Mouse (Mus musculus): ENCODE measurements around the gene Gps1. TPM values are rescaled to one million over a fixed set of nuclear protein-coding genes. Genes with fewer than 3 reads are reported as not detected.

Gene Gps1
- total and polyA plus RNA-seq, 2 experiments from 2014 or later: 233 to 252 TPM

DNA sequence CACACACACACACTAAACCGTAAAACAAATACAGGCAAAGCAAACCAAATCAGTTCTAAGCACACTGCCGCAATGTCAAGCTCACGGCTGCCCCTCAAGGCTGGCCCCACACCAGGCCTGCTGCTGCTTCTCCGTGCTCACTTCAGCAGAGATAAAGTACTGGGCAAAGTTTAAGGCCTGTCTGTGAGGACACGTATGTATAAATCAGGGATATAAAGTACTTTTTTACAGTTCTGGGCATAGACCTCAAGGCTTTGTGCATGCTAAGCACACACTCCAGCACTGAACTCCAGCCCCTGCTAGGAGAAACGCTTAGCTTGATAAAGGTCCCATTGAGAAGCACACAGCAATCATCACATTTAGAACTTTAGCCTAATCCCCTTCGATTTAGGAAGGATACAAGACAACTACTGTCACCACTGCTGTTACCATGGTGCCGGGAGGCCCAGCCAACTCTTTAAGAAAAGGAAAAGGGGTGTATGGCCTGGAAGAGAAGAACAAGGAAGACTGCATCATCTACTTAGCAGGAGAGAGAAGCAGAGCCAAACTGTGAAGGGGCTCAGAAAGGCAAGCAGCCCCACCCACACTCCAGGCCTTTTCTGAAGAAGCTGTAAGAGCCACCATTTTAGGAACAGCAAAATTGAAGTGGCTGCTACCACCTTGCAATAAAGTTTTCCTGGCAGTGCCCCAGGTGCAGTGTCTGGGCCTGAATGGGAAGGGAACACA lies 49.6 kb downstream of the Gps1 start:
- ATAC-seq (ENCODE audit: low FRiP score) (peak; percentile 82), DNase-seq (ENCODE audit: low spot score) (peak; percentile 70)
- H3K9ac ChIP-seq (replicated peaks; ENCODE audit: low read length, poor library complexity, severe bottlenecking): no peak overlapping the region
- H3K27ac ChIP-seq (ENCODE audit: low read depth, low read length): peak overlapping the region; percentile 73
- no peak overlapping the region for H3K4me3 ChIP-seq (ENCODE audit: low read depth, low read length)
- WGBS: 16% methylated on average over 8 of the region's 8 CpGs
- no peak for TF ChIP-seq CTCF (IDR thresholded peaks at IDR 0.05)
- H3K4me1 ChIP-seq (ENCODE audit: insufficient read depth, low read length): no peaks in the 10 kb centered on the region
- H3K4me2 ChIP-seq (ENCODE audit: low read depth, low read length, poor library complexity, severe bottlenecking): no peak overlapping the region
- no peaks in the 10 kb centered on the region for H3K27me3 ChIP-seq (ENCODE audit: insufficient read depth, low read length)
- H3K36me3 ChIP-seq (ENCODE audit: insufficient read depth, low read length): no peaks in the 10 kb centered on the region
- H3K9me3 ChIP-seq (ENCODE audit: low read length): no peaks in the 10 kb centered on the region

Other genes starting within 250 kb of the Gps1 start
- 132 and 138 TPM in 2 replicates for gene Mcrip1, start 234.5 kb upstream of the Gps1 start, total RNA-seq (2014; rRNA removed)
- gene Mcrip1, start 234.5 kb upstream of the Gps1 start, polyA plus RNA-seq (2015; fragmentation: Nextera tagmentation; extraction: Ambion mirVana): 243 and 270 TPM in 2 replicates
- gene Ppp1r27, start 233.1 kb upstream of the Gps1 start, total RNA-seq (2014; rRNA removed): not detected in 2 replicates
- not detected in 2 replicates for gene Ppp1r27, start 233.1 kb upstream of the Gps1 start, polyA plus RNA-seq (2015; fragmentation: Nextera tagmentation; extraction: Ambion mirVana)
- 161 and 165 TPM in 2 replicates for gene P4hb, start 211.0 kb upstream of the Gps1 start, total RNA-seq (2014; rRNA removed)
- gene P4hb, start 211.0 kb upstream of the Gps1 start, polyA plus RNA-seq (2015; fragmentation: Nextera tagmentation; extraction: Ambion mirVana): 191 and 209 TPM in 2 replicates
- 233 and 286 TPM in 2 replicates for gene Arhgdia, start 202.6 kb upstream of the Gps1 start, total RNA-seq (2014; rRNA removed)
- gene Arhgdia, start 202.6 kb upstream of the Gps1 start, polyA plus RNA-seq (2015; fragmentation: Nextera tagmentation; extraction: Ambion mirVana): 390 and 417 TPM in 2 replicates
- gene Alyref, start 185.9 kb upstream of the Gps1 start, total RNA-seq (2014; rRNA removed): 70.8 and 86.9 TPM in 2 replicates
- 130 and 145 TPM in 2 replicates for gene Alyref, start 185.9 kb upstream of the Gps1 start, polyA plus RNA-seq (2015; fragmentation: Nextera tagmentation; extraction: Ambion mirVana)
- 41.1 and 58.4 TPM in 2 replicates for gene Anapc11, start 185.9 kb upstream of the Gps1 start, total RNA-seq (2014; rRNA removed)
- gene Anapc11, start 185.9 kb upstream of the Gps1 start, polyA plus RNA-seq (2015; fragmentation: Nextera tagmentation; extraction: Ambion mirVana): 193 and 203 TPM in 2 replicates
- gene Npb, start 175.8 kb upstream of the Gps1 start, total RNA-seq (2014; rRNA removed): not detected in 2 replicates
- 1.3 TPM in 2 replicates for gene Npb, start 175.8 kb upstream of the Gps1 start, polyA plus RNA-seq (2015; fragmentation: Nextera tagmentation; extraction: Ambion mirVana)
- 130 and 137 TPM in 2 replicates for gene Pcyt2, start 166.3 kb upstream of the Gps1 start, total RNA-seq (2014; rRNA removed)
- 129 and 143 TPM in 2 replicates for gene Pcyt2, start 166.3 kb upstream of the Gps1 start, polyA plus RNA-seq (2015; fragmentation: Nextera tagmentation; extraction: Ambion mirVana)
- gene Sirt7, start 159.0 kb upstream of the Gps1 start, total RNA-seq (2014; rRNA removed): 31.3 and 39.7 TPM in 2 replicates
- 34.7 and 36.0 TPM in 2 replicates for gene Sirt7, start 159.0 kb upstream of the Gps1 start, polyA plus RNA-seq (2015; fragmentation: Nextera tagmentation; extraction: Ambion mirVana)
- gene Mafg, start 150.7 kb upstream of the Gps1 start, total RNA-seq (2014; rRNA removed): 42.1 and 46.5 TPM in 2 replicates
- 40.8 and 41.7 TPM in 2 replicates for gene Mafg, start 150.7 kb upstream of the Gps1 start, polyA plus RNA-seq (2015; fragmentation: Nextera tagmentation; extraction: Ambion mirVana)
- 8.6 and 10.8 TPM in 2 replicates for gene Pycr1, start 140.5 kb upstream of the Gps1 start, total RNA-seq (2014; rRNA removed)
- gene Pycr1, start 140.5 kb upstream of the Gps1 start, polyA plus RNA-seq (2015; fragmentation: Nextera tagmentation; extraction: Ambion mirVana): 10.4 and 11.7 TPM in 2 replicates
- gene Myadml2, start 136.1 kb upstream of the Gps1 start, total RNA-seq (2014; rRNA removed): 1.5 and 1.6 TPM in 2 replicates
- gene Myadml2, start 136.1 kb upstream of the Gps1 start, polyA plus RNA-seq (2015; fragmentation: Nextera tagmentation; extraction: Ambion mirVana): 1.4 and 1.7 TPM in 2 replicates
- gene Notum, start 123.1 kb upstream of the Gps1 start, total RNA-seq (2014; rRNA removed): 5.5 and 10.5 TPM in 2 replicates
- gene Notum, start 123.1 kb upstream of the Gps1 start, polyA plus RNA-seq (2015; fragmentation: Nextera tagmentation; extraction: Ambion mirVana): 3.1 and 3.6 TPM in 2 replicates
- gene Aspscr1, start 111.3 kb upstream of the Gps1 start, total RNA-seq (2014; rRNA removed): 106 and 113 TPM in 2 replicates
- 143 and 153 TPM in 2 replicates for gene Aspscr1, start 111.3 kb upstream of the Gps1 start, polyA plus RNA-seq (2015; fragmentation: Nextera tagmentation; extraction: Ambion mirVana)
- 70.8 and 76.0 TPM in 2 replicates for gene Cenpx, start 70.5 kb upstream of the Gps1 start, total RNA-seq (2014; rRNA removed)
- gene Cenpx, start 70.5 kb upstream of the Gps1 start, polyA plus RNA-seq (2015; fragmentation: Nextera tagmentation; extraction: Ambion mirVana): 94.5 and 94.6 TPM in 2 replicates
- 44.8 and 47.8 TPM in 2 replicates for gene Lrrc45, start 70.3 kb upstream of the Gps1 start, total RNA-seq (2014; rRNA removed)
- gene Lrrc45, start 70.3 kb upstream of the Gps1 start, polyA plus RNA-seq (2015; fragmentation: Nextera tagmentation; extraction: Ambion mirVana): 46.8 and 51.0 TPM in 2 replicates
- 766 and 788 TPM in 2 replicates for gene Rac3, start 62.8 kb upstream of the Gps1 start, total RNA-seq (2014; rRNA removed)
- 808 and 853 TPM in 2 replicates for gene Rac3, start 62.8 kb upstream of the Gps1 start, polyA plus RNA-seq (2015; fragmentation: Nextera tagmentation; extraction: Ambion mirVana)
- gene Dcxr, start 57.0 kb upstream of the Gps1 start, total RNA-seq (2014; rRNA removed): 6.9 and 11.2 TPM in 2 replicates
- 9.9 and 12.3 TPM in 2 replicates for gene Dcxr, start 57.0 kb upstream of the Gps1 start, polyA plus RNA-seq (2015; fragmentation: Nextera tagmentation; extraction: Ambion mirVana)
- 3.6 and 5.2 TPM in 2 replicates for gene Cbr2, start 52.2 kb upstream of the Gps1 start, total RNA-seq (2014; rRNA removed)
- 4.0 and 4.4 TPM in 2 replicates for gene Cbr2, start 52.2 kb upstream of the Gps1 start, polyA plus RNA-seq (2015; fragmentation: Nextera tagmentation; extraction: Ambion mirVana)
- 0.93 and 1.0 TPM in 2 replicates for gene Hmga1b, start 21.5 kb upstream of the Gps1 start, total RNA-seq (2014; rRNA removed)
- 2.7 TPM in 2 replicates for gene Hmga1b, start 21.5 kb upstream of the Gps1 start, polyA plus RNA-seq (2015; fragmentation: Nextera tagmentation; extraction: Ambion mirVana)
- 86.5 and 106 TPM in 2 replicates for gene Rfng, start 65 bp upstream of the Gps1 start, total RNA-seq (2014; rRNA removed)
- 130 and 138 TPM in 2 replicates for gene Rfng, start 65 bp upstream of the Gps1 start, polyA plus RNA-seq (2015; fragmentation: Nextera tagmentation; extraction: Ambion mirVana)
- 46.4 and 52.3 TPM in 2 replicates for gene Dus1l, start 12.1 kb downstream of the Gps1 start, total RNA-seq (2014; rRNA removed)
- gene Dus1l, start 12.1 kb downstream of the Gps1 start, polyA plus RNA-seq (2015; fragmentation: Nextera tagmentation; extraction: Ambion mirVana): 38.4 and 41.6 TPM in 2 replicates
- gene Fasn, start 40.3 kb downstream of the Gps1 start, total RNA-seq (2014; rRNA removed): 469 and 488 TPM in 2 replicates
- gene Fasn, start 40.3 kb downstream of the Gps1 start, polyA plus RNA-seq (2015; fragmentation: Nextera tagmentation; extraction: Ambion mirVana): 76.0 and 85.4 TPM in 2 replicates
- 6.2 and 7.2 TPM in 2 replicates for gene Ccdc57, start 148.6 kb downstream of the Gps1 start, total RNA-seq (2014; rRNA removed)
- gene Ccdc57, start 148.6 kb downstream of the Gps1 start, polyA plus RNA-seq (2015; fragmentation: Nextera tagmentation; extraction: Ambion mirVana): 6.8 and 7.8 TPM in 2 replicates
- 14.6 and 20.2 TPM in 2 replicates for gene Slc16a3, start 164.2 kb downstream of the Gps1 start, total RNA-seq (2014; rRNA removed)
- gene Slc16a3, start 164.2 kb downstream of the Gps1 start, polyA plus RNA-seq (2015; fragmentation: Nextera tagmentation; extraction: Ambion mirVana): 3.2 and 4.1 TPM in 2 replicates
- gene Csnk1d, start 207.1 kb downstream of the Gps1 start, total RNA-seq (2014; rRNA removed): 116 and 122 TPM in 2 replicates
- gene Csnk1d, start 207.1 kb downstream of the Gps1 start, polyA plus RNA-seq (2015; fragmentation: Nextera tagmentation; extraction: Ambion mirVana): 115 TPM in 2 replicates